Mouse (Mus musculus) NIH3T3 (cell line): Measurements from ENCODE around the gene Klk12.

Source experiments
- DNase-seq: peaks from one replicate; pipeline ENCODE4 v3.0.0-alpha.2; 2012; ENCODE audit warnings: low read depth

Klk12 gene

DNA sequence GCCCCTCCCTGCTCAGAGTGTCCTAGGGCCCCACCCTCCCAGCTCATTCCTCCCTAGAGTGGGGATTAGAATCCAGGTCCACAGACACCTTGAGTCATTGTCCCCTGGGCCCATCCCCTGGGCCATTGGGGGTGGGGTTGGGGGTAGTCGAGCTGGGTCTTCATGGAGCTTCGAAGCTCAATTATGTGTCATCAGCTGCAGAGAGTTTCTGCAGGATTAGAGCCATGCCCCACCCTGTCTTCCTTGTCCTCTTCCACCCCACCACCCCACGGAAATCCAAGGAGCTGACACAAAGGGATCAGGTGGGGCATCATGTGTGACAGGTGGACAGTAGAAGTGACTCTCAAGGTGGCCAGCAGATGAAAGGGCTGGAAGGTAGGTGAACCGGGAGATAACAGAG, at the start of gene Klk12:
TSS of gene Klk12 (plus strand) at position 301 of the 400 bp plus-strand sequence.
- no peak for DNase-seq

DNA sequence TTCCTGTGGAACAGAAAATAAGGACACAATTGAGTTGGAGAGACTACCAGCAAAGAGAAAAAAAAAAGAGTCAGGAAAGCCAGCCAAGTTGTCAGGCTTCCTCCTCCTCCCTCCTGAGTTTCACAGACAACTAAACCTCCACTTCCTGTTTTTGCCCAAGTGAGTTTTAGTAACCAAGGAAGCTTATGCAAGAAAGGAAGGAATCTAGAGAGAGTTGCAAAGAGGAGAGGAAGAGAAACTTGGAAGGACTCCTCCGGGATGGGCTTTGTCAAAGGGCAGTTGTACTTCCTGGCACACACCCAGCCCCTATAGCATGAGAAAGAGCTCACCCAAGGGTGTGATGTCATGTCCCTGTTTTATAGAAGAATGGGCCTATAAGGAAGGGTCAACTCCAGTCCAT, 20.9 kb upstream of the Klk12 start:
- peak; percentile 32 for DNase-seq

DNA sequence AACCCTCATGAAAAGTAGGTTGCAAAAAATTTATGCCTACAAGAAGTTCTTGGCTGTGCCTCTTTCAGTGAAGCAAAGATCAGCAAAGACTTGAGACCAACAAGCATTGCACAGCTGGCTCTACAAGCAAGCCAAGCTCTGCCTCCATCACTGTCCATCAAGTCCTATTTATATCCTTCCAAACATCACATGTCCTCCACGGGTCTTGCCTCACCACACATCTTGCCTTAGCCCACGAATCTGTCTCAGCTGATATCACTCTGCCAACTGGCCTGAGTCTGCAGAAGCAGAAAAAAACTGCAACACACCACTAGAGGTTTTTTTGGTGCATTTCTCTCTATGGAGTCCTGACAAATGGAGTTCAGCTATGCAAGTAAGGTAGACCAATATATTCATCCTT, 15.9 kb upstream of the Klk12 start:
- peak; percentile 57 for DNase-seq

DNA sequence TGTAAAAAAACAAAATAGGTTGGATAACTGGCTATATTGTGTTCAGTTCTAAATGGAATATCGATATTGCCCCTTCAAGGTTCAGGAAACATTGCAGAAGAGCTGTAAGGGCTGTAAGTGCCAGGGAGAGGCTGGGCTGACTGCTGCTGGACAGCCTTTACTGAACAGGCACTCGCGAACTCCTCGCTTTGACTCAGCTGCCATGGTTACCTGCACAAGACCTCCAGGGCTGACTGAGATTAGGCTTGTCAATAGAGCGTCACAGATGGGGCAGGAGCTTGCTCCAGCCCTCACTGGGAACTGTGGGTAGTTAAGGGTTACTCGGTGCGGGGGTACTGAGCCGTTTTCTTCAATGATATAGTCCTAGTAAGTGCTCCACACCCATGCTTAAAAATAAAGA, 2.2 kb upstream of the Klk12 start:
- DNase-seq = no peak

DNA sequence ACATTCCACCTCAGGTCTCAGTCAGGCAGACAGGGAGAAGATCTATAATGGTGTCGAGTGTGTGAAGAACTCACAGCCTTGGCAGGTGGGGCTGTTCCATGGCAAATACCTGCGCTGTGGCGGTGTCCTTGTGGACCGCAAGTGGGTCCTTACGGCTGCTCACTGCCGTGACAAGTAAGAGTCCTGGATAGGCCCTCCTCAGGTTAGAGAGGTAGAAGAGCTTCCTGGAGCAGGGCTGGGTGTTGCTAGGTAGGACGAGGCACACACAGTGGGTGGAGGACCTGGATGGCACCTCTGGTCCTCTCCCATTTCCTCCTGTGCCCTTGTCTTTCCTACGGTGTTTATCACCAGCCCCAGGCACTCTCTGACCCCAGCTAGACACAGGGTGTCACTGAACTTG, 939 bp downstream of the Klk12 start:
- DNase-seq = no peak

DNA sequence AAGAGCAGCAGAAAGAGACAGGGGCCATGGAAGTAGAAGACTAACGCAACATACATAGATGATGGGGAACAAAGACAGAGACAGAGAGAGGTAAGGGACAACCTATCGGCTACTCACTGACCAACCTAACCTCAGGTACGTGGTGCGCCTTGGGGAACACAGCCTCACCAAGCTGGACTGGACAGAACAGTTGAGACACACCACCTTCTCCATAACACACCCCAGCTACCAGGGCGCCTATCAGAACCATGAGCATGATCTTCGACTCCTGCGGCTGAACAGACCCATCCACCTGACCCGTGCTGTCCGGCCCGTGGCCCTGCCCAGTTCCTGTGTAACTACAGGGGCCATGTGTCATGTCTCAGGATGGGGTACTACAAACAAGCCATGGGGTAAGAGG, 2.0 kb downstream of the Klk12 start:
- no peak for DNase-seq

DNA sequence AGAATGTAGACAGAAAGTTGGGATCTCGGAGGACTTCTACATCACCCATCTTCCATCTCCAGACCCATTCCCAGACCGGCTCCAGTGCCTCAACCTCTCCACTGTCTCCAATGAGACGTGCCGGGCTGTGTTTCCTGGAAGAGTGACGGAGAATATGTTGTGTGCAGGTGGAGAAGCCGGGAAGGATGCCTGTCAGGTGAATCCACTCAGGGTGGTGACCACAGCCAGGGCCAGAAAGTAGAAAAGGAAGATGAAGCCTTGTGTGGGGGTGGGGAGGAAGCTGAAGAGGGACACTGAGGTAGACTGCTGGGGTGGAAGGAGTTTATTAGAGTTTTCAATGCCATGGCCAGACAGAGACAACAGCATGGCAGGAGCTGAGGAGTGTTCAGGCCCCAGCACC, 3.2 kb downstream of the Klk12 start:
- DNase-seq = no peak

DNA sequence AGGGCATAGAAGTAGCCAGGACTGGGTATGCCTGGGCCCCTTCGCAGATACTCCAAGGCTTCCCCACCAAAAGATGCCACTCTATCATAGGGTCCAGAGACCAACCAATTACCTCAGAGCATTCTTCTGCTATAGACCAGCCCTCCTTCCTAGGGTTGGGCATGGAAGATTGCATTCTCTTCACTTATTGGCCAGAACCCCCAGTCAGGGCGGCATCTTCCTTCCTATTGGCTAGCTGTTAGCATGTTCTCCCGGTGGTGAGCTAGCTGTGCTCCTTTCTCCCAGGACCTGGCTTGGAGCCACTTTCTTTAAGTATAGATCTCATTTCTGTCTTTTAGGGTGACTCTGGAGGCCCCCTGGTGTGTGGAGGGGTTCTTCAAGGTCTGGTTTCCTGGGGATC, 4.2 kb downstream of the Klk12 start:
- no peak for DNase-seq

DNA sequence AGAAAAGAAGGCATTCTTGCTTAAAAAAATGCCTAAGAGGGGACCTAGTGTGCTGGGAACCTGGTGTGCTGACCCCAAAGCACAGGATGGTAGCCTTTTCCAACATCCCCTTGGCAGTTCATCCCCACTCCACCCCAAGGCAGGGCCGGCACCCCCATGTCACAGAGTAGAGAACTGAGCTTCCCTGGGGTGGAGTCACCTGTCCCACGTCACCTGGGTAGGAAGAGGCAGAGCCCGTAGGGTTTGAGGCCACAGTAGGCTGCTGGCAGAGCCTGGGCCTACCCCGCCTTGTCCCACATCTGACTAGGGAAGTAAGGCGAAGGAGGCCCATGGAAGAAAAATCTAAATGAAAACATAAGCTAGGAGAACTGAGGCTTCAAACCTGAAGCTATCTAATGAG, 5.7 kb downstream of the Klk12 start, which contains the start of gene Klk11:
TSS of gene Klk11 (plus strand) at position 241 of the 400 bp plus-strand sequence.
- no peak for DNase-seq

DNA sequence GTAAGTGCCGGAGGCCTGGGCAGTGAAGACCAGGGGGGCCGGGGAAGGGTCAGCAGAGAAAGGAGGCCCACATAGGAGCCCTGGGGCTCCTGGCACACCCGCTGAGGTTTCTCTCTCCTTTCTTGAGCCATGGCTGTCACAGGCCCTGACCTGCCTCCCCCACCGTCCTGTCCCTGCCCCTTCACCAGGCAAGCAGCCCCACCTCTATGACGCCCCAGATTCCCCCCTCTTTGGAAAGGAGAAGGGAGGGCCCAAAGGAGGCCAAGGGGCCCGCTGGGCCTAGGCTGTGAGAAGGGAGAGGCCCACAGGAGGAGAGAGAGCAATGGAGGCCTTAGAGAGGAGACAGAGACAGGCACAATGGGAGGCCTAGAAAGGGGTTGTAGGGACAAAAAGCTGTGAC, 6.1 kb downstream of the Klk12 start:
- no peak for DNase-seq

DNA sequence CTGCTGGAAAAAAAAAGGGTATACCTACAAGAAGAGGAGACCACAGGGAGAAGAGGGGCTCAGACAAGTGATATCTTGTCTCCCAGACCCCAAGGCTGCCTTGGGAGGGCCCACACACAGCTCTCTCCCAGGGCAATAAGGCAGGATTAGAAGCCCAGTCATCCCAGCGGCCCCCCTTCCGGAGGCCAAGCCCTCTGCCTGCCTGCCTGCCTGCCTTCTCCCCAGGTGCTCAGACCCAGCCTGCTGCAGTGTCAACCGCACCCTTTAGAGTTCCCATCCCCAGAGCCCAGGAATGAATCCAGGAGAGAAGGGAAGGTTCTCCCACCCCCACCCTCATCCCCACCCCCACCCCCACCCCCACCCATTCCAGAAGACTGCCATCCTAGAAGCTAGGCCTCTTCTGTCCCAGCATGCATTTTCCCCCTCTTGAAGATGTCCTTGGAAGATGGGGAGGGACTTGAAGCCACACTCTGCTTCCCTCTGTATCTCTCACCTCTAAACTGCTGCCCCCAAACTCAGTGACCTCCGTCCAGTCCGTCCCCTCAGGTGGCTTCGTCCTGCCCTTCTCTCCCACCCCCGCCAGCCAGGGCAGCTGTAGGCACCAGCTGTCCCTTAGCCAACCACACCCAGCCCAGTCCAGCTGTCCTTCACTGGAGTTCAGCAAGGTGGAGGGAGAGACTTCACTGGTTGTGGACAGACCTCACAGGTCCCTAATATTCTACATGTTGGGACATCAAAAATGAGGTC, 6.8 kb downstream of the Klk12 start:
- DNase-seq = no peak

DNA sequence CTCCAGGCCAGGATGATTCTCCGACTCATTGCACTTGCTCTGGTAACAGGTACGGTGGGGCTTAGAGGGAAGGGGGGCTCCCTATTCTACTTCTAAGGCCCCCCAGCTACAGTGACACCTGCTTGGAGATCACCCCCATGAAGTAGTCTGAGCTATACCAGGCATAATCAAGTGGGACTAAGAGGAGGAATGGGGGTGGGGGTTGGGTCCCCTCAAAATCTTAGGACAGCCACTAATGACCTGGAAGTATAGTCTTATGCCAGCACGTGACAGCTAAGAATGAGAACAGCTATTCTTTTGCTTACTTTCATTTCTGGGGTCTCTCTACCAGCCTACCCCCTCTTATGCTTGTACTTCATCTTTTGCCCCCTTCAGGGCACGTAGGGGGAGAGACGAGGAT, 7.8 kb downstream of the Klk12 start:
- no peak for DNase-seq

DNA sequence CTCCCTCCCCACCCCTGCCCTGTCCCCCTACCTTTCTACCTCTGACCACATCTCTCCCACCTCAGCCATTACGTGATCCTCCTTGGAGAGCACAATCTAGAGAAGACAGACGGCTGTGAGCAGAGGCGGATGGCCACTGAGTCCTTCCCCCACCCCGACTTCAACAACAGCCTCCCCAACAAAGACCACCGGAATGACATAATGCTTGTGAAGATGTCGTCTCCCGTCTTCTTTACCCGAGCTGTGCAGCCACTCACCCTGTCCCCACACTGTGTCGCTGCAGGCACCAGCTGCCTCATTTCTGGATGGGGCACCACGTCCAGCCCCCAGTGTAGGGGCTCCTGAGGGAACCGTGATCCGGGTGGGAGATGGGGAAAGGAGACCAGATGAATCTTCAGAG, 8.7 kb downstream of the Klk12 start:
- DNase-seq = no peak

DNA sequence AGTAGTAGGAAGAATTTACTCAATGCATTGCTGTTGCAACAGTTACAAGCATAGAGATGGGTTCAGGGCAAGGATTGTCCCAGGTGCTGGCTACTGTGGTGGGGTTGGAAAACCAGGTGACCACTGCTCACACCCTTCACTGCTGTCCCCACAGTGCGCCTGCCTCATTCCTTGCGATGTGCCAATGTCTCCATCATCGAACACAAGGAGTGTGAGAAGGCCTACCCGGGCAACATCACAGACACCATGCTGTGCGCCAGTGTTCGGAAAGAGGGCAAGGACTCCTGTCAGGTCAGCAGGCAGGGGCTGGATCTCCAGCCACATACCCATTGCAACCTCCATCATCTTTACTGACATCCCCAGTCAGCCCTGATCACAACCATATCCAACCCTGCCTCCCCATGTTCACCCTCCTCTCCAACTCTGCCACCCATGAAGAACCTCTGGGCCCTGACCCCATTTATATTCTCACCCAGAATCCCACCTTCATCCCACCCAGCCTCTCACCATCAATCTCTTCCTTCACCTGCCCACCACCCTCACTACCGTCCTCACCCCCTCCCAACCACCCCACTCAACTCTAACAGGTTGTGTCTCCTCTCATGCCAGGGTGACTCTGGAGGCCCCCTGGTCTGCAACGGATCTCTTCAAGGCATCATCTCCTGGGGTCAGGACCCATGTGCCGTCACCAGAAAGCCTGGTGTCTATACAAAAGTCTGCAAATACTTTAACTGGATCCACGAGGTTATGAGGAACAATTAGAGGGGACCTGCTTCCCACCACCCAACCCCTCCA, 9.7 kb downstream of the Klk12 start:
- no peak for DNase-seq

DNA sequence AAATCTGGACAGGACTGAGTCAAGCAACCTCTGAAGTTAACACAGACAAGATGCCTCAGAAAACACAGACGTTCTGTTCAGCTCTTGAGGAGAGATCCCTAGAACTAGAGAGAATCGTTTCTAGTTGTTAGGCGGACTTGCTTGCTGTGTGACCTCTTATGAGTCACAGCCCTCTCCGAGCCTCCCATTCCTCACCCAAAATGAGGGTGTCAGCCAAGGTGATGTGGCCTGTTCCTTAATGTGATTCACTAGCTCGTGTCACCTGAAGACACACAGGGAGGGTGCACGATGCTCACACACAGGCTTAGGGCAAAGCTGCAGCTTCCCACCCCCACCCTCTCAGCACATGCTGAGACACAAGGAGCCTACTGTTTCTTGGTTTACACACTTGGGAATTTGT, 11.5 kb downstream of the Klk12 start:
- peak; percentile 57 for DNase-seq

DNA sequence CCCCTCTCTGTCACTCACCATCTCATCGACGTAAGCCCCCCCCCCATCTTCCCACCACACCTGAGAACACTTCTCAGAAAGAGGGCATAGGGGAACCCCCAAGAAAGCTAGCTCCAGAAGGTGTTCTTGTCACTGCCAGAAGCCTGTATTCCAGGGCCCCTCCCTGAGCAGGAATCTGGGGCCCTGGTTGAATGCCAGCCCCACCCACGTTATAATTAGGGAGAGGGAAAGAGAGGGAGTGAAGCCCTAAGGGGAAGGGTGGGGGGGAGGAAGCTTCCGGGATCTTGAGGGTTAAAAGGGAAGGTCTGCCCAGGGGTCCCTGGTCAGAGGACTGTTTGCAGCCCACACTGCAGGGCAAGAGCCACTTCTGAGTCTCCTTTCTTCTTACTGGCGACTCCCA, 12.0 kb downstream of the Klk12 start, which contains the start of gene Klk10:
TSS of gene Klk10 (plus strand) at position 290 of the 400 bp plus-strand sequence.
- DNase-seq = peak; percentile 59

DNA sequence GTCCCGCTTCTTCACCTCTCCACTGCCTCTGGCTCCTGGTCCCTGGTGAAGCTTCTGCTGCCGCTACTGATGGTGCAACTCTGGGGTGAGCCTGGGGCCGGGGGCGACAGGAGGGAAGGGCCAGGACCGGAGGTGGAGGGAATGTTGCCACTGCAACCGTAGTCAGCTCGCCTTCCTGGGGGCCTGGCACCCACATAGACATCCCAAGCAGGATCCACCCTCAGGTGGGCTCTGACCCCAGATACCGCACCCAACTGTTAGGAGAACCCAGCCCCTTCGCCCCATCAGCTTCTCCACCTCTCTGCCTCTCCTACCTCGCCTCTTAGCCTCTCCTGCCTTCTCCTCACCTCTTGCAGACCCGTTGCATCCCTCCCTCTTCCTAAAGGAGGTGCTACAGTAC, 12.8 kb downstream of the Klk12 start:
- no peak for DNase-seq

DNA sequence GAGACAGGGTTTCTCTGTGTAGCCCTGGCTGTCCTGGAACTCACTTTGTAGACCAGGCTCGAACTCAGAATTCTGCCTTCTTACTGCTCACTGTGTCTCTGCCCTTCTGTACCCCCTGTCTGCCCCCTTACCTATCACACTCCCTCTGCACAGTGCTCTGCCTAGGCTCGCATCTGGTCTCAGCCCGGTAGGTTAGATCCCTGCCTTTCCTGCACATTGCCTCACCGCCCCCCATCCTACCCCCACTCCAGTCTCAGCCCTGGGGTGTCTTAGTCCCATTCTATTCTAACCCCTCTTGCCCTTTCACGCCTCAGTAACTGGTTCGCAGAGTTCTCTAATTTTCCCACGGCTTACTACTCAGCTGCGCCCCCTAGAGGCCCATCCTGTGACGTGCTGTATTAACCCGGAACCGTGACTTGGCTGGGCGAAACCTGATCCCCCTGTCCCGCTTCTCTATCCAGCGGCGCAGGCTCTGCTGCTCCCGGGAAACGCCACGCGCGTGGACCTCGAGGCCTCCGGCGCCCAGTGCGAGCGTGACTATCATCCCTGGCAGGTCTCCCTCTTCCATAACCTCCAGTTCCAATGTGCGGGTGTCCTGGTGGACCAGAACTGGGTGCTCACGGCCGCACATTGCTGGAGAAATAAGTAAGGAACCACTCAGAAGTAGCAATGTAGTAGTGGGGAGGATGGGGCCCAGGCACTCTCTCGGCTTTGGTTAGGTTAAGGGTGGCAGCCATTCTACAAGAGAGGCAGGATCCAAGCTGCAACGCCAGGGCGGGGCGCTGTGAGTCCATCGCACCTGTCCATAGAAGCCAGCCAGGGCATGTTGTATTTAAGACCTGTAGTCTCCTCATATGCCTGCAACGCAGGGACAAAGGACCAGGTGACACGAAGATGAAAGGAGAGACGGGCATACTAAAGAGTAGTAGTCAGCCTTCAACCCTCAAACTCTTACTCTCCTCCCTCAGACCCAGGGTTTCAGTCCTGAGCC, 13.9 kb downstream of the Klk12 start:
- DNase-seq = peak; percentile 53

DNA sequence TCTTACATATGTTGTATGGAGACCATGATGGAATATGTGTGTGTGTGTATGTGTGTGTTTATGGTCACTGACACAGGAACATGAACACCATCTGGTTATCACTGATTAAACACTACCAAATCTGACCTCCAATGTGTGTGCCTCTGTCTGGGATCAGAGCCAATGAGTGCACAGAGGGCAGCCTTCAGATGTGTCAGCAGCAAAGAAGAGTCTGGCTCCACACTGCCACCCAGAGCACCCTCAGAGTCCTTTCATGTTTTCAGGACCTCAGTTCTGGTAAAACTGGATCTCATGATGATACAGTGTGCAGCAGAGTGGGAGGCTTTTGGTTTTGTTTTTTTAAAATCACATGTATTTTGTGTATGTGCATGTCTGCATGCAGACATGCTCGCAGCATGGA, 16.6 kb downstream of the Klk12 start:
- peak; percentile 77 for DNase-seq

DNA sequence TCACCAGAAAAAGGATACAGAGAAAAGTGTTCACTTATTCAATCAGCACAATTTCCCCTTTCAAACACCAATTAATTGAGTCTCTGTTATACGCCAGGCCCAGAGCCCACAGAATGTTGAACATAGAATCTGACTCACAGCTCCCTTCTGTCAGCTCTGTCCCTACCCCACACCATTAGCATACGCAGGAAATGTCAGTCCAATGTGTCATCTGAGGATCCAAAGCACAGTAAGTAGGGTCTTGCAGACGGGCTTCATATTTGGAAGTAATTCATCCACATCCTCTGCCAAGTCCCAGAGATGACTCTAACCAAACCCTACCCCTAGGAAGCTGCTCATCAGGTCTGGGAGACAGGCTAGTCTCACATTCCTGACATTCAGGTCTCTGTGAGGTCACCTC, 19.4 kb downstream of the Klk12 start:
- peak; percentile 73 for DNase-seq

DNA sequence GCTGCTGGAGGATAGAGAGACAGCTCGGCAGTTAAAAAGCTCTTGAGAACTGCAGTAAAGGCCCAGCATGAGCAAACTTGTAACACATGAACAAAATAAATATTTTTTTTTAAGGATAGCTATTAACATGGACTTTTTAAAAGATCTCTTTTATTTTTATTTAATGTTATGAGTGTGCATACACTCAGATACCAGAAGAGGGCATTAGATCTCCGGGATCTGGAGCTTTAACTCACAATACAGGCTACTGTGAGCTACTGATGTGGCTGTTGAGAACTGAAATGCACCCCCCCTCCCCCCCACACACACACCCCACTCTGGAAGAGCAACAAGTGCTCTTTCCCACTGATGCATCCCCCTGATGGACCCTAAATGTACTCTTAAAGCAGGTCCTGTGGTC, 20.6 kb downstream of the Klk12 start:
- peak; percentile 55 for DNase-seq

DNA sequence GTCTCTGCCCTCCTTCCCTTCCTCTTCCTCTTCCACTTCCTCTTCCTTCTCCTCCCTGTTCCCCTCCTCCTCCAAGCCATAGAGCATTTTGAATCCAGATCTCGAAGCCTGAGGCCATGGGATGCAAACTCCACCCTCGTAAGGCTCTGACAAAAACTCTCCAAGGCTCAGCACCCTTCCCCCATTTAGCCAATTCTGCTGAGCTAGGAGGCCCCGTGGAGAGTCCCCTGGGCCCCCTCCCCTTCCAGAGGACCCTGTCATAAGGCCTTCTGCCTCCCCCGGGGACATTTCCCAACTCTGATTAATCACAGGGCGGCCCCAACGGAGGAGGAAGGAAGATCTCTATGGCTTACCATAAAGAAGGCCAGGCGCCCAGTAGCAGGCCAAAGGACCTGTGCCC, 22.9 kb downstream of the Klk12 start, which contains the start of gene Klk9:
TSS of gene Klk9 (plus strand) at position 301 of the 400 bp plus-strand sequence.
- DNase-seq = no peak
